Mouse (Mus musculus): Measurements from ENCODE around the gene Cdip1.
"Not testable (repeated sequence)": the region's sequence is repeated elsewhere in the genome, so short reads cannot be mapped to it uniquely, and the experiment has no call there.

DNA sequence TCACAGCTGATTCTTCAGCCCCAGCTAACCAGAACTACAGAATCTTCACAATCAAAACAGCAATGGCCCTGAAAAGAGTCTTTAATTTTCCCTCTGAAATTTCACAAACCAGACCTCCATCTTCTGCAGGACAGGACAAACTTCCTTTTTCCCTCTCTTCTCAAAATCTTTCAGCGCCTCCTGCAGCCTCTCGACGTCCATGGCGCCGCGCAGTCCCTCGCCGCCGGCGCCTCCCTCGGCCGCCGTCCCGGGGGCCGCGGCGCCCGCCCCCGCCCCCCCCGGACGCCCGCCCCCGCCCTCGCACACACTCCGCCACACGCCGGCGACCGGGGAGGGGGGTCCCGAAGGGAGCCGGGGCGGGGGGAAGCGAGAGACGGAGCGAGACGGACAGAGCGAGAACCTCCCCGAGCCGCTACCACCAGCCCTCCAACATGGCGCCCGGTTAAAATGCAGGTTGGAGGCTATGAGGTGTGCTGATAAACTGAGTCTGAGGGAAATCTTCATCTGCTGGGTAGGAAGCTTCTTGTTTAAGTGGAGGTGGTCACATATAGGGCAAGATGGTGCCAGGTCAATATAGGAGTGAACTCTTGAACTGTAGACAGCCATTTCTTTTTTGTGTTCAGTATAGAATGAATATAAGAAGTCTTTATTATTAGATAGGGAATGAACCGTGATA is 33.3 kb downstream of the Cdip1 start:
- TF ChIP-seq CTCF (IDR thresholded peaks at IDR 0.05; ENCODE audit: borderline replicate concordance, insufficient read depth, low read length); POLR2A (IDR thresholded peaks at IDR 0.05; ENCODE audit: low read depth, low read length): not testable (repeated sequence)
